Mouse (Mus musculus) heart, adult 11 months (tissue): ENCODE results near the gene Gm20517.

Source experiments
- DNase-seq: peaks from one replicate; pipeline ENCODE4 v3.0.0; 2022

Gene Gm20517

GRCm38 (mm10) chr17:47712889-47713571 is 101.6 kb downstream of the Gm20517 start:
- DNase-seq: no peak

- no peak for DNase-seq
Observed at GRCm38 (mm10) chr17:47715037-47715436, 103.6 kb downstream of the Gm20517 start.

- DNase-seq: no peak
Observed at GRCm38 (mm10) chr17:47721183-47721582, 109.8 kb downstream of the Gm20517 start.

- no peak for DNase-seq
Observed at GRCm38 (mm10) chr17:47726566-47726965, 115.2 kb downstream of the Gm20517 start, which contains the start of gene Pgc. Gene Pgc, plus strand, starts transcription at chr17:47726842.

GRCm38 (mm10) chr17:47730633-47731575 is 119.5 kb downstream of the Gm20517 start:
- no peak for DNase-seq
